Mouse (Mus musculus): ENCODE results near the gene Tacc2.

Tacc2 gene

DNA sequence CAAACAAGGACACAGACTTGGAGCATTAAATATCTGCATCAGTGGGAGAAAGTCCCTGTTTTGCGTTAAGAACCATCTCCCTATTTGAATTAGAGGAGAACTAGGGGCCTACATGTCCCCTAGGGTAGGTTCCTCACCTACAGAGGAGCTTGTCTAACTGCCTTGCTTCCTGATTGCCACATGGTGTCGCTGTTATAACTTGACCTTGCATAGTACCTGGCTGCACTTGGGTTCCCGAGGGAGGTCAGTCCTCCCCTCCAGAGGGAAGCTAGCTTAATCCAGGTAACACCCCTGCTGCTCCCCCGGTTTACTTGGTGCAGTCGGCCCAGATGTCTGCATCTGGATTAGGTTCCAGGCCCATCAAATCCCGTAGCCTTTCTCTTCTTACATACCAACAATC is 27.9 kb downstream of the Tacc2 start:
- peak in 1 of 2 experiments; percentile 66 for DNase-seq (ENCODE audit: inconsistent age in 2 of 2, low spot score in 1 of 2)

DNA sequence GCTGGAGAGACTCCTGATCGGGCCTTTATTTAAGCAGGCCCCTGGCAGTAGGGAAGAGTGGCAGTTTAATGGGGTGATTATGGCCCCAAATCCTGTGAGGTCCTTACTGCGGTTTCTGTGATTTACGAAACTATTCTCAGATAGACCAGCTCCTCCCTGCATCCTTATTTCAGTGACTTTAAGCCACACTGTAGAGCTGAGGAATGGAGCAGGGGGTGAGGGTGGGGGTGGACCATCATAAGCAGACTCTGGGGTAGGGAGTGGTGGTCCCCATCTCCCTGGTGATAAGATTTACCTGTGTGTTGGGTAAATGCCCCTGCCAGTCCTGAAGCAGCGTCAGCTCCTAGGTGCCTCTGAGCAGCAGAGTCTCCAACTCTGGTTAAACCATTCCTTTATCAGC is 29.7 kb downstream of the Tacc2 start:
- DNase-seq (ENCODE audit: inconsistent age in 2 of 2, low spot score in 1 of 2) = no peak

DNA sequence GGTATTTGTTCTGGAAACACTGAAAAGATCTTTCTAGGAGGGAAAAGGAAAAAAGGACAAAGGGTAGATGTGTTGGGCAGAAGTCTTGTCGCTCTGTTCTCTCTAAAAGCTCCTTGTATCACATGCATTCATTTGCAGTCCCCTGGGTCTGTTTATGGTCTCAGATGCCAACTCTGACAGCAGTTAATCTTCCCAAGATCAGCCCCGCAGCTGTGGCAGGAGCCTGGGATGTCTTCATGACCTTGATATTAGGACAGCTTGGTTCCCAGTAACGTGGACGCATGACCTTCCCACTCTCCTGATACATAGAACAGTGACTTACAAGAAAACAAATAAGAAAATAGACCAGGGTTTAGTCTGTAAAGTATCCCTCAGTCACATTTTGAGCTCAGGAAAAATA is 36.7 kb downstream of the Tacc2 start:
- DNase-seq (ENCODE audit: inconsistent age in 2 of 2, low spot score in 1 of 2) = peak in 1 of 2 experiments; percentile 74

DNA sequence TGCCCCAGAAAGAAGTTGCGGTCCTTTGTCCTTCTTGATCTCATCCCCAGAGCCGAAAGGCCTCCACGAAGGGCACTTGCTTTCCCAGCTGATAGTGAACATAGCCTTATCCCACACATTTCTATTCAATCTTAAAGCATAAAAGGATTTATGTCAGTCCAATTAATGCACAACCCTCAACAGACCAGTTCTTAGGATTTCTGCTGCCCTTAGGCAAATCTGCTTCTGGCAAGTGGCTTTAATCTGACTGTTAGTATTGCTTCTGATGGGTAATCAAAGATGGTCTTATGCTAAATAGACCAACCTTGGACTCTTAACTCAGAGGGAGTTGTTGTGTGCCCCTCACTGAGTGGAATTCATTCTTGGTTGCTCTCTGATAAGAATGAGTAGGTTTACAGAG is 40.4 kb downstream of the Tacc2 start:
- no peak for DNase-seq (ENCODE audit: inconsistent age in 2 of 2, low spot score in 1 of 2)

DNA sequence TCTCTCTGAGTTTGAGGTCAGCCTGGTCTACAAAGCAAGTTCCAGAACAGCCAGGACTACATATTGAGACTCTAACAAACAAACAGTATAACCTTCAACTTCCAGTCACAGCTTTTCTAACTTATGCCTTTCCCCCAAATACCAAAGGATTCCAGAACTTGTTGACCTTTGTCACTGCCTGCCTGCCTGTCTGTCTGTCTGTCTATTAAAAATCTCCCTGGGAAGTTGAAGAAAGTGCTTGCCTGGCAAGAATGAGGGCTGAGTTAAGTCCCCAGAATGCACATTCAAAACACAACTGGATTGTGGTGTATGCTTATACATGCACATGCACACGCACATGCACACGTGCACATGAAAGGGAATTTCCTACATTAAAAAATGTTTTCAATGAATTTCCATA is 43.8 kb downstream of the Tacc2 start:
- DNase-seq (ENCODE audit: inconsistent age in 2 of 2, low spot score in 1 of 2) = no peak

DNA sequence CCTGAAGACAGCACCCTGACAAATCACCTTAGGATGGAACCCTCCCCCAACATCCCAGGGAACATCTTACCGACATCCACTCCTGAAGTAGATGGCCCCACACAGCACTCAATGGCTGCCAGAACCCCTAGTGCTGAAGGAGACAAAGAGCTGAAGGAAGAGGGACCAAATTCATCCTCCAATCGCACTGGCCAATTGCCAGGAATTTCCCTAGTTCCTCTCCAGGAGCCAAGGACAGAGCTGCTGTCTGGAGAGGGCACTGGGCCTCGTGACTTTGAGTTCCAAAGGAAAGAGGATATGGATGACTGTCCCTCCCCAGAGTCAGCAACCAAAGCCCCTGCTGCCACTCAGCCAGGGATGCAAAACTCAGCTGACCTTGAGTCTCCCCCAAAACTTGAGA is 44.7 kb downstream of the Tacc2 start:
- peak; percentile 56 to 72 for DNase-seq (ENCODE audit: inconsistent age in 2 of 2, low spot score in 1 of 2)

DNA sequence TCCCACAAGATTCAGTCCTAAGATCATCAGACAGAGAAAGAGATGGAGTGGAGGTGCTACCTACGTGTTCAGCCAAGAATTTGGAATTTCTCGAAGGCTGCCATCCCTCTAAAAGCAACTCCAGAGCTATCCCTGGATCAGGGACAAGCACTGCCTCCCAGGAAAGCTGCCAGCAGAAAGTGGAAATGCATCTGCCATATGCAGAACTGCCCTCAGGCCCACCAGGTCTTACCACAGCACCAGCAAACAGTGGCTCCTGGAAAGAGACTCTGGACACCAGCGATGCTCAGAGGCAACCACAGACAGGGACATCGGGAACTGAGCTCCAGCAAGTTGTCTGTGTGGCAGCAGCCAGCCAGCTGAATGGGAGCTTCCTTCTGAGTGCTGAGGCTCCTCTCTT is 45.1 kb downstream of the Tacc2 start:
- DNase-seq (ENCODE audit: inconsistent age in 2 of 2, low spot score in 1 of 2) = no peak

DNA sequence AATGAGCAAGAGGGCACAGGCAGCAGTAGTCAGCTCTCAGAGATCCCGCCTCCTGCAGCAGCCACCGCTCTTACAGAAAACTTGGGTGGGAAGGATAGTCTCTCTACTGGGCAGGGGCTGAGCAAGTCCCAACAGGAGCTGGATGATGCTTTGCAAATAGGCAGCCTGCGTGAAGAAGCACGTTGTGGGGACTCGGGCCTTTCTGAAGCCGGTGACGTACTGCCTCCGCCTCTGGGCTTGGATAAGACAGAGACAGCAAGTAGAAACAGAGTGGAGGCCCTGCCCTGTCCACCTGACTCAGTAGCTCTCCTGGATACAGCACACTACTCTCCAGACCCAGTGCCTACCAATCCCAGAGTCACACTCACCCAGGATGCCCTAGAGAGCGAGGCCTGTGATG is 47.1 kb downstream of the Tacc2 start:
- DNase-seq (ENCODE audit: inconsistent age in 2 of 2, low spot score in 1 of 2) = no peak

DNA sequence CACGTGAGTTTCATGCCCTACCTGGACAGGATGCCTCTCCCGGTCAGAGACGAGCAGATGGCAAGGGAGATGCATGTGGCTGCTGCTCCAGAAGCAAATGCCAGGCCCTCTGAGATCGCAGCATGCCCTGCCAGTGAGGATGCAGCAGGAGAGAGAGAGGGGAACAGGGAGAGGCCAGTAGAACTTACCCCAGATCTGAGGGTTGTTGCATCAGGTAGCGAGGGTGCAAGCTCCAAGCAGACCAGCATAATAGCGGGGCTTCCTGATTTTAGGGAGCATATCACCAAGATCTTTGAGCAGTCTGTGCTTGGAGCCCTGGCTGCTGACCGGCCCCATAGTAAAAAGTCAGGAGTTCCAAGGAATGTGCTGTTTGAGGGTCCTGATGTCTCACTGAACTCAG is 48.1 kb downstream of the Tacc2 start:
- DNase-seq (ENCODE audit: inconsistent age in 2 of 2, low spot score in 1 of 2) = no peak

DNA sequence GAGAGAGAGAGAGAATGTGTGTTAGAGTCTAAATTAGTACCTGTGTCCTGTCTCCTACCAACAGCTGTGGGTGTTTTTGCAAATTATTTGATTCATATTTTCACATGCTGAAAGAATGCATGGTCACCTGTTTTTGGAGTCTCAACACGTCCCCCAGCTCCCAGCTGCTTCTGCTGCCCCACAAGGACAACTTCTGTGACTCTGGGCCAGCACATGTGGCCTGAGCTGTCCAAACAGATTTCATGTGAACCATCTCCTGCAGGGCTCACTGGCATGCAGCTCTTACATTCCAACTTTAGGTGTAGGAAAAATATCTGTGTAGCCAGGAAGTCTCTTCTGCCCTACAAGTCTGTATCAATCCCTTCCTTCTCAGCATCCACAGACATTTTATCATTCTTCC is 51.4 kb downstream of the Tacc2 start:
- DNase-seq (ENCODE audit: inconsistent age in 2 of 2, low spot score in 1 of 2) = peak in 1 of 2 experiments; percentile 51

DNA sequence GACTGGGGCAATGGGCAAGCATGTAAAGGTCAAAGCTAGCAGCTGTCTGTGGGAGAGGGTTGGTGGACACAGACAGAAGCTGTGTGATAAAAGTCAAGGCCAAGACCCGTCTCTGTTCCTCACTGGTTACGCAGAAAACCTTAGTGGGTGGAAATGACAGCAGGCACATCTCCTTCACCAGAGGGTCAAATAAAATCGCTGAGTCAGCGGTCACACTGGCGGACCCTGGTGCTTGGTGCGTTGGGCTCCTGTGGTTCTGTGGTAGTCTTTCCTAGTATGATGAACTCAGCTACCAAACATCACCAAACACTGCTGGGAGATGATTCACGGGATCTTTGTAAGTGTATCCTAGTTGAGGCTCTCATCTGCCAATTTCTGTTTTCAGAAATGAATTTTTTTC is 52.8 kb downstream of the Tacc2 start:
- DNase-seq (ENCODE audit: inconsistent age in 2 of 2, low spot score in 1 of 2) = no peak

DNA sequence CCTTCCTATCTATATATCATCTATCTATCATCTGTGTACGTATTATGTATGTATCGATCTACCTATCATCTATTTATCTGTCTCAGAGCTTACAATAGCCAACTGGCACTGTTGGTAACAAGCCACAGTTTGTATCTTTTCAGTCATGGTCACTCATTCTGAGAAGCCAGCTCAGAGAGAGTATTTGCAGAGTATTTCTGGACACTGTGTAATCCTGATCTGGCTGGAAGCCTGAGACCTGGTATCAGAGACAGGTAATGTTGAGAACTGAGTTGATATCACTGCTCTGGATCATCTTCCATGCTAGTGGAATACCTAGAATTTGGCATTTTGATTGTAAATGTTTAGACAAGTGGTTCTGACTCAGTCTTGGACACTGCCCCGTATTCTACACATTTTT is 53.7 kb downstream of the Tacc2 start:
- no peak for DNase-seq (ENCODE audit: inconsistent age in 2 of 2, low spot score in 1 of 2)

DNA sequence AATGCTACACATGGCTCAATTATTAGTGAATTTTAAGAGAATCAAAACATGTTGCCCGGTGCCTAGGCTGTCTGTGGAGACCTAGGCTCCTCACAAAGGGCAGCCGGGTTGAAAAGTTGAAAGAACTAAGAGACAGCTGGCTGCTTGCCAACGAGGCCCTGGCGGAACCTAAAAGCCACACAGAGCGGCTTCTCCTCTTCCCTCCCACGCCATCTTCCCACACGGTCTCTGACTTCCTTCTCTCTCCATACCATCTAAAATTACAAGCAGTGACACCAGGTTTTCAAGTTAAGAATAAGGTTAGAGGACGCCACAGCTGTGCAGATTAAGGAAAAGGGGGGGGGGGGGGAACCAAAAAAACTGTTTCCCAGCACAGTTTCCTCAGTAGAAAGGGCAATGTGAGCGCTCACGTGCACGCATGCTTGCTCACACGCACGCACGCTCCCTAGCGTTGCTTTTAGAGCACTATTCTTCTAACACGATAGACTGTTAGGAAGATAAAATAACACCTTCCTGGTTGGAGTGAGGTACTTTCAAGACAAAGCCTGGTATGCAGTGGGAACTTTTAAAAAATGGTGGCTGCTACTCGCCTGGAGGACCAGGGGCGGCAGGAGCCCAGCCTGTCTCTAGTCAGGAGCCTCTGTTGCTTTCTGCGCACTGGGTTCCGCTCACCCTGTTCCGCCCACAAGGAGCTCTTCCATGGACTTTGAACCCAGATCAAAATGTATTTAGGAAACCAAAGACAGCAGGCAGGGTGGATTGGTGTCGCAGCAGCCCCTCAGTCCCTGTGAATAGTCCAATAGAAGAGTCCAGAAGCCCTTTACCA is 54.5 kb downstream of the Tacc2 start:
- peak; percentile 55 to 76 for DNase-seq (ENCODE audit: inconsistent age in 2 of 2, low spot score in 1 of 2)

DNA sequence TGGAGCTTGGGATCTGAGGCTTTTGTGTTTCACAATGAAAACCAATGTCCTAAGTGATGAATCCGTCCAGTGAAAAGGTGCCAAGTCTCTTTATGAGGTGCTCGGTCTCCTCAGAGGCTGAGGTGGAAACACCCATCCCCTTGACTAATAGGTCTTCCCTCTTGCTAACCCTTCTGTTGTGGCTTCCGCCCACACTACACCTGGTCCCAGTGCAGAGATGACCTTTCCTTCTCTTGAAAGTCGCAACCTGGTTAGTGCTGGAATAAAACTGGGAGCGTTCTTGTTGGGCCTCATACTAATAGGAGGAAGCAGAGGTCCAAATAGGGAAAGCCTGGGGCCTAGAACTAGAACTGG is 55.1 kb downstream of the Tacc2 start:
- no peak for DNase-seq (ENCODE audit: inconsistent age in 2 of 2, low spot score in 1 of 2)

DNA sequence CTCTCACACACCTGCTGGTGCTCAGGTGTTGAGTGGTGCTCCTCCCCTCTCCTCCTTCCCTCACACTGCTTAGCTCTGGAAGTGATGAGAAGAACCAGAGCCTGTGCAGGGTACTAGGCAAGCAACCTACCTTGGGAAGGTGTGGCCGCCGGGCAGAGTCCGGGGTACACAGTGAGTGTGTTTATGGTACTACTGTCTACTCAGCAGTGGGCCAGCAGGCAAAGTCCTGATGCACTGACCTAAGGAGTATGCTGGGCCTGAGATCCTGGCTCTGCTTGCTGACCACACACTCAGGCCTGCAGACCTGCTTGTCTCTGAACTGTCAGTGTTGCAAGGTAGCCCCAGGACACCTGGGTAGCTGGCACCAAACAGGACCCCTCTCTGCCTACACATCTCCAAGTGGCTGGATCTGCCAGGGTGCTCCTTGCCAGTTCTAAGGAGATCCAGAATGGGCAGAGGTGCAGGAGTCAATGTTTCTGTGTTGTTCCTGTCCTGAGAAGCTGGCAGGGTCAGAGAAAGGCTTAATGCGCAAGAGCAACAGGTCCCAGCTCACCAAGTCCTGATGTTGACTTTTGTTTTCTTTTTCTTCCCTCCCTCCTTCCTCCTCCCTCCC is 57.1 kb downstream of the Tacc2 start:
- no peak for DNase-seq (ENCODE audit: inconsistent age in 2 of 2, low spot score in 1 of 2)

DNA sequence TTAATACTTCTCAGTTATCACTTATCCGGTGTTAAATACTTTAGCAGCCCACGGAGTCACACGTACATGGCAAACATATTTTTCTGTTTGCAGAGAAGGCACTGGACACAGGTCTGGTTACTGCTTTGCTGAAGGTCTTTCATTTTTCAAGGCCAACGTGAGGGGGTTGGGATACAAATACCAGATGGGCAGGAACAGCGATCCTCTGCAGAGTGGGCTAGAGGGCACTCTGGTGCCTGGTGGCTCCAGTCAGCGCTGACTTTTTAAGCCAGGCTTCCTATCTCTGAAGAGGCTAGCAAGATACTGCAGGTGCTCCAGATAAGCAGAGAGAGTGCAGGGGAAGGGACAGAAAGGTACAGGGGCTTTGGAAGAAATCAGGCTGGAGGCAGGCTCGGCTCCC is 58.0 kb downstream of the Tacc2 start:
- DNase-seq (ENCODE audit: inconsistent age in 2 of 2, low spot score in 1 of 2) = peak in 1 of 2 experiments; percentile 36

DNA sequence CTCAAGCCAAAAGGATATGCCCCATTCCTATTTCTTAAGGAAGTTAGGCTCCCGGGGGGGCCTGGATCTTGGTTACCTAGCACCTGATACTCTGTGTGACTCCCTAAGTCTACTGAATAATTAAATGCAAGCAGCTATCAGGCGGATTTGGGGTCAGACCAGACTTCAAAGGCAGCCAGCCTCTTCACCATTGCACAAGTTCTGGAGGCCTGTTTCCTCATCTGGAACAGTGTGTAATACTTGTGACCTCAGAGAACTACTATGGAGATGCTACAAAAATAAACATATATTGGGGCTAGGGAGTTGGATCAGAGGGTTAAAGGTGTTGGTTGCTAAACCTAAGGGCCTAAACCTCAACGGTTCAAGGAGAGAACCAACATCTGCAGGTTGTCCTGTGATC is 59.0 kb downstream of the Tacc2 start:
- DNase-seq (ENCODE audit: inconsistent age in 2 of 2, low spot score in 1 of 2) = peak in 1 of 2 experiments; percentile 48

DNA sequence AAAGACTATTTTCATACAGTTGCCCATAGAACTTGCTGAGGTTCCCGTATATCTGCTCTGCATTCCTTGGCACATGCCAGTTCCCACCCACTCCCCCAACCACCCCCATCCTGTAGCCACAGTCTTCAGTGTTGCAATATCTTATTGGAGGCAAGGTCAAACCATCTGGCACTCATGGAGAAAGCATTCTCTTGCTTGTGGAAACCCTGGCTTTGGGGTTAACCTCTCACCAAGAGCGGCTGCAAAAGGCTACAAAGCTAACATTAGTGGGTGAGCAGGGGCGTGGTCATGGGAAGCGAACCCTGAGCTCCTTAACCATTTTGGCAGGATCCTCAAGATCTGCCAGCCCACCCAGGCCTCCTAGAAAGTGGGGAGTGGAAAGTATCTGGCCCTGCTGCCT is 59.7 kb downstream of the Tacc2 start:
- peak in 1 of 2 experiments; percentile 63 for DNase-seq (ENCODE audit: inconsistent age in 2 of 2, low spot score in 1 of 2)

DNA sequence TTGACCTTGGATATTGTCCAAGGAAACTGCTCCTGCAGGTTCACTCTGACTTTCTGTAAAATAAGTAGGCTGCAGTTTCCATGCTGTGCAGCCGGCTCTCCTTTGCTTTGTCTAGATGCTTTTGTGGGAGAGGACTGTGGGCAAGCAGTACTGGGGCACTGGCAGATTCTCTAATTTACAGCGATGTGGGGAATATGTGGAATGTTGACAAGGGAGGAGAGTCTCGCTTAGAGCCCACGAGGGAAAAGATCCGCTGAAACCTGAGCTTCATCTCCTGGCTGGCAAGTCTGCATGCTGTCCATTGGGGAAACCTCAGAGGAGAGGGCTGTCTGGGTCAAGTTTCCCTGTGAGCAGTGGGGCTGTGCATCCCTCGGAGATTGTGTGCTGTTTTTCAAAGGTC is 60.6 kb downstream of the Tacc2 start:
- no peak for DNase-seq (ENCODE audit: inconsistent age in 2 of 2, low spot score in 1 of 2)

DNA sequence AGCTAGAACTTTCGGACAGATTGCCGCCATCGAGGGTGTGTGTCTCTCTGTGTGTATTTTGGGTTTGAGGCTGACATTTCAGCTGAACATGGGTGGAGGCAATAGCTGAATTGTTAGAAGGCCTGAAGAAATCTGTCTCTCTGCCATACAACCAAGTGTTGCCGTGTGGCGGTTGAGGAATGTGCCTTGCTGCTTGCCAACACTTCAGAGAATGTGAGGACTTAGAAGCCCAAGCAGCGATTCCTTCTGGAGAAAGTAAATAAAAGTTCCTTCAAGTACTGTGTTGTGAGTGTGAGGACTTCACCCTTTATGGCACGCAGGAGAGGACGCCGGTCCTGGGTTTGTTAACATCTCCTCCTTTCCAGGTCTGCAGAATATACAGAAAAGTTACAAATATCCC is 63.4 kb downstream of the Tacc2 start:
- DNase-seq (ENCODE audit: inconsistent age in 2 of 2, low spot score in 1 of 2) = no peak

DNA sequence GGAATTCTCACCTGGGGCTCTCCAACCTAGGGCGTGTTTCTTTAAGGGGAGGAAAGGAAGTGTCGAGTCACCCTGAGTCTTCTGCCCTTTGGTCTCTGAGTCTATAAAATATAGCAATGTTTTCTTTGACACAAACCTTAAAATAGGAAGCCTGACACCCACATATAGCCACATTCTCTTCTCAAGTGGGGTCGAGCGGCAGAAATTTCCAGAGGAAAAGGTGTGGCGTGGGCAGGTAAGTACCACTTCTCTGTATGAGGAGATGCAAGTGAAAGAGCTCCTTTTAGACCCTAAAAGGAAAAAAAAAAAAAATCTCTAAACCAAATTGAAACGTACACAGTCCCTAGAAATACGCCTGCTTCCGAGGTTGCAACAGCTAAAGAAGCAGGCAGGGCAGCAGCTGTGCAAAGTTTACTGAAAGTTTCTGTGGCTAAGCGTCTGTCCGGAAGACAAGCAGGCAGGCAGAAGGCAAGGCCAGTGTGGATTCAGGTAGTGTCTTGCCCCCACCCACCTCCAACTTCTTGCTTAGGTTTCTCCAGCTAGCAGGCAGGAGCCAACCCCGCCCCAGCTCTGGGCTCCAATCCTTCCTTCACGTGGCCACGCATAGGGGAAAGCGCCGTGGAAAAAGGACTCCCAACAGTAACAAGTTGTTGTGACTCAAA is 68.2 kb downstream of the Tacc2 start:
- DNase-seq (ENCODE audit: inconsistent age in 2 of 2, low spot score in 1 of 2) = no peak

DNA sequence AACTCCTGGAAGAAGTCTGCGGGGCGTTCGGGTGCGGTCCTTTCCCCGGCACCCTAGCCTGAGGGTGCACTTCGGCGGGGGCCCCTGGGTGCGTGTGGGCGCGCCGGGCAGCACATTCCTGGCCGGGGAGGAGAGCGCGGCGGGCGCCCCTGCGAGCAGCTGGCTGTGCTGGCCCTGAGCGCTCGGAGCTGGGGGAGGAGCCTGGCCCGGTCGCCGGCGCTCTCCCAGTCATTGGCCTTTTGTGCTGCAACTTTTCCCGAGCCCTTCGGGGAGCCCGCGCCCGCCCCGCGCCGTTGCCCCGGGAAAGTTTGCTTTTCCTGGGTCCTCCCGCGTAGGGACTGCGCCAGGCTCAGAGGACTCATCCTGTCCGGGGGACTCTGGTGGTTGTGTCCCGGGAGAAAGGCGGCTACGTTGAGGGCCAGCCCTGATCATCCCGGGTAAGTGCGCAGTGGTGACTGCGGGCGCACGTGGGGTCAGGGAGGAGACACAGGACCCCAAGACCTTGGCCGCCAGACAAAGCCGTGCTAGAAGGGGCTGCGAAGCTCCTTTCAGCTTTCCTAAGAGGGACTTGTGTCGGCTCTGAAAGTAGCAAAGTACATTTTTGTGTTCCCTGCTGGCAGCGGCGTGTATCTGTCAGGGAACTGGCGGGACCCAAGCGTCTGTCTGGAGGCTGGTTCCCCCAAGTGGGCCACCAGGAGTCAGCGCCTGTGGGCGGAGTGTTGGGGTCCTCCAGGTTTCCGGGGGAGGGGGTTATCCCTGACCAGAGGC is 68.9 kb downstream of the Tacc2 start:
- DNase-seq (ENCODE audit: inconsistent age in 2 of 2, low spot score in 1 of 2) = peak; percentile 89 to 96
